Mouse (Mus musculus): ENCODE results near the gene Apobec1.

GRCm38 (mm10) chr6:122545289-122545882 is 56.9 kb downstream of the Apobec1 start:
- no peak for TF ChIP-seq CTCF (IDR thresholded peaks at IDR 0.05; ENCODE audit: borderline replicate concordance, insufficient read depth, low read depth, low read length)
- TF ChIP-seq POLR2A (IDR thresholded peaks at IDR 0.05; ENCODE audit: borderline replicate concordance, insufficient read depth, low read length), result no peak

Data from cerebellum, adult 2 months (tissue).